ENCODE assay signal across 1 mouse cellular context in genomic region chr2:127346334-127346733, GRCm38 (mm10).
TF ChIP-seq lines count a peak whose summit lies in the region.

No protein-coding gene starts in this region.

TF ChIP-seq in CH12.LX, 34 proteins besides CTCF, POLR2A, EP300 and RAD21 (continued from another document):
- no peak for TF ChIP-seq CHD2 (IDR thresholded peaks at IDR 0.05; ENCODE audit: low read length)
- TF ChIP-seq ZNF384 (IDR thresholded peaks at IDR 0.05; ENCODE audit: low read depth, low read length): no peak
- TF ChIP-seq CHD1 (IDR thresholded peaks at IDR 0.05; ENCODE audit: low read depth, low read length): no peak
- TF ChIP-seq NRF1 (IDR thresholded peaks at IDR 0.05; ENCODE audit: low read depth, low read length): no peak
- no peak for TF ChIP-seq USF1 (IDR thresholded peaks at IDR 0.05; ENCODE audit: low read depth, low read length)
- peak; percentile 66 for TF ChIP-seq SMC3 (IDR thresholded peaks at IDR 0.05; ENCODE audit: low read depth, low read length)
- 0 out of 2 replicates have a peak, but pooled peaks have one; percentile 9 for TF ChIP-seq ZC3H11A (IDR thresholded peaks at IDR 0.05; ENCODE audit: low read depth, low read length)
- TF ChIP-seq UBTF (IDR thresholded peaks at IDR 0.05; ENCODE audit: low read depth, low read length): no peak
- no peak for TF ChIP-seq JUND (conservative IDR thresholded peaks at IDR 0.05; ENCODE audit: low read depth, low read length)
- no peak for TF ChIP-seq IRF4 (IDR thresholded peaks at IDR 0.05; ENCODE audit: low read depth, low read length)
- no peak for TF ChIP-seq E2F4 (IDR thresholded peaks at IDR 0.05; ENCODE audit: insufficient replicate concordance, low read depth, low read length)
- no peak for TF ChIP-seq GABPA (IDR thresholded peaks at IDR 0.05; ENCODE audit: insufficient replicate concordance, low read depth, low read length)
